Mouse (Mus musculus): ENCODE data around the gene Ankrd65. TPM values are rescaled to one million over a fixed set of nuclear protein-coding genes. Genes with fewer than 3 reads are reported as not detected.

The Ankrd65 gene
- polyA plus RNA-seq, 1 experiment, result not detected

DNA sequence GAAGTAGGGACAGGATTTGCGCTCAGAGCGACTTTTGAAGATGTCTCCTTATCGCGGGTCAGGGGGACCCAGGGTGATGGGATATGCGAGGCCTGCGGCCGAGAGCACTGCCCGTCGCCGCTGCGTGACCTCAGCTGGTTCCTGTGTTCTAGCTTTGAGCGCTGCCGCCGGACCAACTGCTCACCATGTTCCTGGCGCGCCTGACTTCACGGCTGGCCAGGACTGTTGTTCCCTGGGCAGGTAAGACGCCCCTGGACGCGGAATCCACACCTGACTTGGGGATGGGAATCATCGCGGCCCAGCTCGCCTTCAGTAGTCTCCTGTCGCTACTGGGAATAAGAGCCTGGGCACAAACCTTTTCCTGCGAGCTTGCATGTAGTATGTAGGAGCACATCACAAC is 41.6 kb downstream of the Ankrd65 start:
- TF ChIP-seq POLR2A (IDR thresholded peaks at IDR 0.05; ENCODE audit: borderline replicate concordance, control insufficient read depth, low read depth, low read length) (no peak), CTCF (IDR thresholded peaks at IDR 0.05; ENCODE audit: control insufficient read depth, insufficient read depth, low read length) (no peak)
- peak overlapping the region; percentile 91 for H3K27ac ChIP-seq (ENCODE audit: control insufficient read depth, insufficient read depth, low read depth, low read length, poor library complexity)
- peak overlapping the region; percentile 96 for H3K4me3 ChIP-seq (replicated peaks; ENCODE audit: control insufficient read depth, low read depth, low read length)
- WGBS, result under 1% methylated on average over 25 of the region's 25 CpGs
- H3K4me1 ChIP-seq (ENCODE audit: control insufficient read depth, insufficient read depth, low read length), result peaks cover 4% of the 10 kb centered on the region

DNA sequence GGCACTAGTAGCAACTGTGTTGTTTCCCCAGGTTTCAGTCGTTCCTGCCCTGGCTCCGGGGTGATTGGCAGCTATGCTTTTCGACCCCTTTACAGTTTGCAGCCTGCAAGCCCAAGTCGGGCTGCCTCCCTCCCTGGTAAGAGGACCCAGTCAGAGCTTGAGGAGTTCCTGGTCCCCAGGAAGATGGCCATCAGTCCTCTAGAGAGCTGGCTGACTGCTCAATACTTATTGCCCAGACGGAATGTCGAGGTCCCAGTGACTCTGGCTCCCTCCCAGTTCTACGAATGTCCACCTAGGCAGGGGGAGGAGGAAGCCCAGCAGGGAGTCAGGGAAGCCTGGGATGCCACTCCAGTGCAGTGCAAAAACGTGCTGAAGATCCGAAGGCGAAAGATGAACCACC is 42.1 kb downstream of the Ankrd65 start:
- Histone ChIP-seq H3K27ac (ENCODE audit: control insufficient read depth, insufficient read depth, low read depth, low read length, poor library complexity) (peak overlapping the region; percentile 91; the same call in 1 of the 2 replicates), H3K4me1 (ENCODE audit: control insufficient read depth, insufficient read depth, low read length) (peaks cover 4% of the 10 kb centered on the region), H3K4me3 (replicated peaks; ENCODE audit: control insufficient read depth, low read depth, low read length) (peak overlapping the region; percentile 96)
- TF ChIP-seq POLR2A (IDR thresholded peaks at IDR 0.05; ENCODE audit: borderline replicate concordance, control insufficient read depth, low read depth, low read length), result no peak
- TF ChIP-seq CTCF (IDR thresholded peaks at IDR 0.05; ENCODE audit: control insufficient read depth, insufficient read depth, low read length), result no peak
- 49% methylated on average over 10 of the region's 10 CpGs for WGBS

DNA sequence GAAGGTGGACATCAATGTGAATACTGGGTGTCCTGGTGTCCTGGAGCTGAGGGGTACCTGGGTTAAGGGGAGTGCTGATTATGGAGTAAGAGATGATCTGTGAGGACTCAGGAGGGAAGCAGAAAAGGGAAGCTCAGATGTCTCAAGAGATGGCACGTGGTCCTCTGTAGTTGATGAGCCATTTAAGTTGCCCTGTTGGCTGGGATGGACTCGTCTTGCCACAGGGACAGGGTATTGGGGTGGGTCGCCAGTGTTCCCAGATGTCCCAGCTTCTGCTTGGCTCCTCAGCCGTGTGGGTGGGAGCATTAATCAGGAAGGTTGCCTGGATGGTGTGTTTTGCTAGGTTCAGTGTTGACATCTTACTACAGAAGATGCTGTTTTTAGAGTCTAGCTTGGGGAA is 43.0 kb downstream of the Ankrd65 start:
- H3K4me1 ChIP-seq (ENCODE audit: control insufficient read depth, insufficient read depth, low read length), result peaks cover 6% of the 10 kb centered on the region
- H3K4me3 ChIP-seq (replicated peaks; ENCODE audit: control insufficient read depth, low read depth, low read length), result peak overlapping the region; percentile 24
- TF ChIP-seq CTCF (IDR thresholded peaks at IDR 0.05; ENCODE audit: control insufficient read depth, insufficient read depth, low read length) (no peak), POLR2A (IDR thresholded peaks at IDR 0.05; ENCODE audit: borderline replicate concordance, control insufficient read depth, low read depth, low read length) (no peak)
- peak overlapping the region; percentile 34; the same call in 1 of the 2 replicates for H3K27ac ChIP-seq (ENCODE audit: control insufficient read depth, insufficient read depth, low read depth, low read length, poor library complexity)
- 51% methylated on average over 4 of the region's 4 CpGs for WGBS

DNA sequence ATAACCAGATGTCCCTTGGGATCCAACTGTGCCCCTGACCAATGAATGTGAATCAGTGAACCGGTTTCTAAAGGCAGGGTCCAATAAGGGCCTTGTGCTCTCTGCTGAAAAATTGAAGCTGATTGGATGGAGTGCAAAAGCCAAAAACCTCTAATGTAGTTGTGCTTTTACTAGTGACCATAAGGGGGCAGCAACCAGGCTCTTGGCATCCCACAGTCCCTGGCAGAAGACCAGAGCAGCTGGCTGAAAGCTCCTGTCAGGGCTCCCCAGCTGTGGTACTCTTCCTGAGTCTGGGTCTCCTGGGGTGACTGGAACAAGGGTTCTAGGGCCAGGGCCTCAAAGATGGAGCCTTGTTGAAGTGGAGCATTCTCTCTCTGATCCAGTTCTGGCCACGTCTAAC is 43.6 kb downstream of the Ankrd65 start:
- WGBS, result 34% methylated on average over 2 of the region's 2 CpGs
- Histone ChIP-seq H3K27ac (ENCODE audit: control insufficient read depth, insufficient read depth, low read depth, low read length, poor library complexity) (no peak overlapping the region), H3K4me1 (ENCODE audit: control insufficient read depth, insufficient read depth, low read length) (peaks cover 6% of the 10 kb centered on the region), H3K4me3 (replicated peaks; ENCODE audit: control insufficient read depth, low read depth, low read length) (no peak overlapping the region)
- TF ChIP-seq POLR2A (IDR thresholded peaks at IDR 0.05; ENCODE audit: borderline replicate concordance, control insufficient read depth, low read depth, low read length), result no peak
- peak; percentile 65 for TF ChIP-seq CTCF (IDR thresholded peaks at IDR 0.05; ENCODE audit: control insufficient read depth, insufficient read depth, low read length)

DNA sequence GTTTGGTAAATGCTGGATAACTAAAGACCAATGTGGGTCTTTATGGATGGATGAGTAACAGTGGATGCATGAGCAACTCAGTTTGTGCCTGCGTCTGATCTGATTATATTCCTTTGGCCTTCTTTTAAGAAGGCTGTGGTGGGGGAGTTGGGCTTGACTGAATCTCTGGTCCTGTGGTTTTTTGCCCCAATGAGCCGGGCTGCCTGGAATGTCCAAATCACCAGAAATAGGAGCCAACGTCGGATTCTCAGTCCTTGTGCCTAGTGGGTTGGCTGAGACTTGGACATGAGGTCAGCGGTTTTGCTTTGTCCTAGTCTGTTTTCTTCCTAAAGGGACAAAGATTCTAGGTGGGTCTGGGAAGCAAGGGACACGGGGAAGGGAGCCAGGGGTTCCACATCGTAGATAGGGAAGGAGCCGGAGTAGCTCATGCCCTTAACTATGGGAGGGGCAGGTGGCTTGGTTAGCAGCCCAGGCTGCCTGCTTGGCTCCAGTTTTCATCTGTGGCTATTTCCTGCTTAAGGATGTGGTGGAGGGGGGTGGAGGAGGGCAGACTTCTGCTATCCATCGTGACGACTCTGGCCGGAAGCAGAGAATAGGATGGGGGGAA is 47.3 kb downstream of the Ankrd65 start:
- Histone ChIP-seq H3K4me1 (ENCODE audit: control insufficient read depth, insufficient read depth, low read length) (peaks cover 5% of the 10 kb centered on the region), H3K27ac (ENCODE audit: control insufficient read depth, insufficient read depth, low read depth, low read length, poor library complexity) (no peak overlapping the region), H3K4me3 (replicated peaks; ENCODE audit: control insufficient read depth, low read depth, low read length) (no peak overlapping the region)
- WGBS, result 19% methylated on average over 11 of the region's 11 CpGs
- no peak for TF ChIP-seq CTCF (IDR thresholded peaks at IDR 0.05; ENCODE audit: control insufficient read depth, insufficient read depth, low read length)
- no peak for TF ChIP-seq POLR2A (IDR thresholded peaks at IDR 0.05; ENCODE audit: borderline replicate concordance, control insufficient read depth, low read depth, low read length)

DNA sequence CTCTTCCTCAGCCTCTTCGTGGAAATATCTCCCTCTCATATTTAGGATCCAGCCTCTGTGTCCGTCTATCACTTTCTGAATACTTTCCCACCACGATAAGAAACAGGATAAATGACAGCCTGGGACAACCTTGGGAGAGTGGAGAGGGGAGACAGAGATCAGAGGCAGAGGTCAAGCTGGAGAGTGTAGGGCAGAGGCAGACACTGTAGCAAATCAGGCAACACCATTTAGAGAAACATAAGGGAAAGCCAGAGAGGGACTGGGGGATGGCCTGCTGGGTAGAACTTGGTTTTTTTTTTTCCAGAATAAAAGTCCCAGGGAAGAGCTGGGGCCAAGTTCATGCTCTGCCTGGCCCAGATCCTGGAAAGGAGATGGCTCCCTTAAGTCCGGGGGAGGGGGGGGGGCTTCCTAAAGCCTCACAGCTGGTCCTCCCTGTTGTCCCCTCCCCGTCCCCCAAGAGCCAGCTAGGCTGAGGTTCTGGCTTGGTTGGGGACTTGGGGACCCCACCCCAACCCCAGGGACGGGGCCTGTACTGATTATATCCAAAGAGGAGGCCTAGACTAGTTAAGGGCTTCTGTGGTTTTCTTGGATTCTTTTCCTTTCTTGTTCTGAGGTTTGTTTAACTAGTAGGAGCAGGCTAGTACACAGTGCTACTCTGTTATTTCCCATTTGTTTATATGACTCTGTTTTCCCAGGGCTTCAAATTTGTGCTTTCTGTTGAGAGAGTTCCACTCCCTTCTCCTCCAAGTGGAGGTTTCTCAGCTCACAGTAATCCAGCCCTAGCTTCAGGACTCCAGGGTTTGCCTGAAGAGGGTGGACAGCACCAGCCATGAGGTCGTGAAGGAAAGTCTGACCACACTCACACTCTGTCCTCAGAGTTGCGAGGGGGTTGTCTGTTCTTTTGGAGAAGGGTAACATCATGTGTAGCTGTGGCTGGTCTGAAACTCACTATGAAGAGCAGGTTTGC is 48.2 kb downstream of the Ankrd65 start:
- no peak overlapping the region for H3K27ac ChIP-seq (ENCODE audit: control insufficient read depth, insufficient read depth, low read depth, low read length, poor library complexity)
- WGBS, result 55% methylated on average over 8 of the region's 8 CpGs
- no peak overlapping the region for H3K4me3 ChIP-seq (replicated peaks; ENCODE audit: control insufficient read depth, low read depth, low read length)
- TF ChIP-seq CTCF (IDR thresholded peaks at IDR 0.05; ENCODE audit: control insufficient read depth, insufficient read depth, low read length) (no peak), POLR2A (IDR thresholded peaks at IDR 0.05; ENCODE audit: borderline replicate concordance, control insufficient read depth, low read depth, low read length) (no peak)
- H3K4me1 ChIP-seq (ENCODE audit: control insufficient read depth, insufficient read depth, low read length), result peaks cover 1% of the 10 kb centered on the region; the same call in 1 of the 2 replicates

DNA sequence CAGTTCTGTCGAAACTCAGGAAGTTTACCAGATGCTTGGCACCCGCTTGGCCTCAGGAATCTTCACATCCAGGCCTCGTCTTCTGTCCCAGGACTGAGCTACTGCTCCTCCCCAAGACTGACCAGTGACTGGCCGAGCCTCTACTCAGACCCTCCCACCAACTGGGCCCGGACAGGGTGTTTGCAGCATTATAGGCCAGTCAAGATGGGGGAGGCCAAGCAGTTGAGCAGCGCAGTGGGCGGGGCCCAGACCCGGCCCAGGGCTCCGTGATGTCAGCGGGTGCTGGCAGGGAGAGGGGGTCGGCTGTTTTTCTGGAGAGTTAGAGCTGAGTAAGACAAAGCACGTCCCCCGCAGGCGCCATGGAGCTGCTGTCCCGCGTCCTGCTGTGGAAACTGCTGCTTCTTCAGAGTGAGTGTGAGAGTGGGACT is 49.3 kb downstream of the Ankrd65 start, which contains the start of gene Mxra8:
Gene Mxra8 (plus strand): TSS at position 198 of the 428 bp plus-strand sequence.
- WGBS, result 65% methylated on average over 16 of the region's 16 CpGs
- Histone ChIP-seq H3K27ac (ENCODE audit: control insufficient read depth, insufficient read depth, low read depth, low read length, poor library complexity) (no peak within 1 kb of the TSS), H3K4me3 (replicated peaks; ENCODE audit: control insufficient read depth, low read depth, low read length) (no peak within 1 kb of the TSS), H3K4me1 (ENCODE audit: control insufficient read depth, insufficient read depth, low read length) (peaks cover 1% of the 10 kb centered on the region; the same call in 1 of the 2 replicates)
- TF ChIP-seq POLR2A (IDR thresholded peaks at IDR 0.05; ENCODE audit: borderline replicate concordance, control insufficient read depth, low read depth, low read length) (no peak), CTCF (IDR thresholded peaks at IDR 0.05; ENCODE audit: control insufficient read depth, insufficient read depth, low read length) (no peak)

Data from bone marrow, adult 2 months (tissue).